ENCODE assay signal across 8 mouse cellular contexts in genomic region chr11:59449741-59450229, GRCm38 (mm10). TPM values are rescaled to one million over a fixed set of nuclear protein-coding genes. Genes with fewer than 3 reads are reported as not detected.
DNase-seq lines count a peak whose midpoint lies in the region; ATAC-seq and TF ChIP-seq lines count a peak whose summit lies in the region.

TSS of gene Jmjd4 (plus strand) at chr11:59450045.

- 0 out of 2 replicates have a peak within 1 kb of the TSS, but pooled peaks have one; percentile 10 for H3K27ac ChIP-seq in bone marrow macrophage, adult 2 months (ENCODE audit: insufficient read depth, low read depth, low read length)
- H3K27ac ChIP-seq in embryonic fibroblast, embryonic 13.5 days (ENCODE audit: insufficient read depth, low read length) = 0 out of 2 replicates have a peak within 1 kb of the TSS, but pooled peaks have one; percentile 7
- H3K27ac ChIP-seq in heart, embryonic 11.5 days (ENCODE audit: low read depth, low read length) = peak within 1 kb of the TSS; percentile 51; the same call in 1 of the 2 replicates
- H3K27ac ChIP-seq in kidney, embryonic 16.5 days (ENCODE audit: low read length) = peak within 1 kb of the TSS; percentile 87
- H3K27ac ChIP-seq in liver, adult 2 months (replicated peaks; ENCODE audit: insufficient read depth, low read depth, low read length) = peak within 1 kb of the TSS; percentile 85

- H3K4me3 ChIP-seq in bone marrow macrophage, adult 2 months (ENCODE audit: insufficient read depth, low read length) = peak within 1 kb of the TSS; percentile 82
- H3K4me3 ChIP-seq in embryonic fibroblast, embryonic 13.5 days (ENCODE audit: insufficient read depth, low read length) = peak within 1 kb of the TSS; percentile 70
- H3K4me3 ChIP-seq in heart, embryonic 11.5 days (ENCODE audit: low read depth, low read length) = peak within 1 kb of the TSS; percentile 77
- peak within 1 kb of the TSS; percentile 87 for H3K4me3 ChIP-seq in kidney, embryonic 16.5 days (ENCODE audit: low read length)
- peak within 1 kb of the TSS; percentile 93 for H3K4me3 ChIP-seq in liver, adult 2 months (ENCODE audit: insufficient read depth, low read depth, low read length)
- peak within 1 kb of the TSS; percentile 84 for H3K4me3 ChIP-seq in myocyte

- peak within 1 kb of the TSS; percentile 39 for H3ac ChIP-seq in myocyte (ENCODE audit: control insufficient read depth, insufficient read length)

- no peaks in the 10 kb centered on the region for H3K9me3 ChIP-seq in heart, embryonic 11.5 days (replicated peaks; ENCODE audit: control insufficient read depth, low read length)
- H3K9me3 ChIP-seq in kidney, embryonic 16.5 days (ENCODE audit: low read length) = no peaks in the 10 kb centered on the region

- 0% methylated on average over 36 of the region's 40 CpGs for WGBS in heart, embryonic 11.5 days (ENCODE audit: insufficient replicate concordance)
- WGBS in kidney, embryonic 16.5 days = under 1% methylated on average over 40 of the region's 40 CpGs
- WGBS in liver, adult 2 months = under 1% methylated on average over 36 of the region's 40 CpGs

- TF ChIP-seq CTCF in bone marrow macrophage, adult 2 months (IDR thresholded peaks at IDR 0.05; ENCODE audit: low read depth, low read length) = no peak
- no peak for TF ChIP-seq CTCF in embryonic fibroblast, embryonic 13.5 days (IDR thresholded peaks at IDR 0.05; ENCODE audit: borderline replicate concordance, insufficient read depth, low read length)
- TF ChIP-seq CTCF in liver, adult 2 months (IDR thresholded peaks at IDR 0.05; ENCODE audit: low read depth, low read length) = no peak

- peaks cover 16% of the 10 kb centered on the region for H3K79me2 ChIP-seq in liver, adult 2 months (ENCODE audit: control insufficient read depth, insufficient read depth, low read length)
- H3K79me2 ChIP-seq in myocyte (ENCODE audit: control insufficient read depth, insufficient read depth) = peaks cover 13% of the 10 kb centered on the region

- H3K4me1 ChIP-seq in bone marrow macrophage, adult 2 months (ENCODE audit: control insufficient read depth, insufficient read depth, low read length) = peaks cover 10% of the 10 kb centered on the region
- H3K4me1 ChIP-seq in embryonic fibroblast, embryonic 13.5 days (ENCODE audit: control insufficient read depth, insufficient read depth, low read length) = no peaks in the 10 kb centered on the region; the same call in 1 of the 2 replicates
- peaks cover 9% of the 10 kb centered on the region for H3K4me1 ChIP-seq in heart, embryonic 11.5 days (ENCODE audit: control insufficient read depth, insufficient read depth, low read length)
- peaks cover 17% of the 10 kb centered on the region for H3K4me1 ChIP-seq in kidney, embryonic 16.5 days (ENCODE audit: insufficient read depth, low read length)
- H3K4me1 ChIP-seq in liver, adult 2 months (ENCODE audit: control insufficient read depth, insufficient read depth, low read length) = peaks cover 13% of the 10 kb centered on the region

- peaks cover 9% of the 10 kb centered on the region for H3K36me3 ChIP-seq in heart, embryonic 11.5 days (ENCODE audit: control insufficient read depth, insufficient read depth, low read length)
- peaks cover 23% of the 10 kb centered on the region for H3K36me3 ChIP-seq in kidney, embryonic 16.5 days (ENCODE audit: insufficient read depth, low read length)
- peaks cover 10% of the 10 kb centered on the region; the same call in 1 of the 2 replicates for H3K36me3 ChIP-seq in liver, adult 2 months (ENCODE audit: control insufficient read depth, insufficient read depth, low read length)
- peaks cover 10% of the 10 kb centered on the region for H3K36me3 ChIP-seq in myocyte (ENCODE audit: control insufficient read depth, insufficient read depth)
- H3K36me3 ChIP-seq in splenic B cell, adult 2 months (ENCODE audit: control insufficient read depth, insufficient read depth, low read length, poor library complexity, severe bottlenecking) = no peaks in the 10 kb centered on the region

- TF ChIP-seq POLR2A in bone marrow macrophage, adult 2 months (IDR thresholded peaks at IDR 0.05; ENCODE audit: borderline replicate concordance, low read depth, low read length) = no peak
- TF ChIP-seq POLR2A in embryonic fibroblast, embryonic 13.5 days (IDR thresholded peaks at IDR 0.05; ENCODE audit: low read depth, low read length) = peak; percentile 90
- 0 out of 2 replicates have a peak, but pooled peaks have one; percentile 61 for TF ChIP-seq POLR2A in liver, adult 2 months (IDR thresholded peaks at IDR 0.05; ENCODE audit: extremely low read depth, insufficient read depth, low read length)
- TF ChIP-seq POLR2A in myocyte (IDR thresholded peaks at IDR 0.05; ENCODE audit: insufficient read length, low read depth) = peak; percentile 89

- peak within 1 kb of the TSS; percentile 81 for H3K9ac ChIP-seq in heart, embryonic 11.5 days (ENCODE audit: low read depth, low read length)
- H3K9ac ChIP-seq in kidney, embryonic 16.5 days (replicated peaks; ENCODE audit: low read length) = peak within 1 kb of the TSS; percentile 87
- H3K9ac ChIP-seq in liver, adult 2 months (ENCODE audit: low read depth, low read length) = peak within 1 kb of the TSS; percentile 95

- H3K27me3 ChIP-seq in heart, embryonic 11.5 days (ENCODE audit: control insufficient read depth, insufficient read depth, low read length) = no peaks in the 10 kb centered on the region
- H3K27me3 ChIP-seq in kidney, embryonic 16.5 days (ENCODE audit: insufficient read depth, low read length) = no peaks in the 10 kb centered on the region
- no peaks in the 10 kb centered on the region for H3K27me3 ChIP-seq in liver, adult 2 months (ENCODE audit: control insufficient read depth, insufficient read depth, low read length)
- no peaks in the 10 kb centered on the region for H3K27me3 ChIP-seq in myocyte (ENCODE audit: control insufficient read depth, insufficient read depth, insufficient read length)
- H3K27me3 ChIP-seq in splenic B cell, adult 2 months (ENCODE audit: control insufficient read depth, insufficient read depth, low read length, poor library complexity, severe bottlenecking) = no peaks in the 10 kb centered on the region

- peak; percentile 93 for DNase-seq in A20 (ENCODE audit: low read depth, low spot score)
- DNase-seq in liver, adult 2 months (ENCODE audit: extremely low read depth, low read depth, low spot score) = peak; percentile 76
- DNase-seq in splenic B cell, adult 2 months (ENCODE audit: low read depth, low spot score) = peak; percentile 94

- ATAC-seq in heart, embryonic 11.5 days (replicated peaks; ENCODE audit: insufficient number of reproducible peaks, low FRiP score, low TSS enrichment) = peak; percentile 92
- peak; percentile 97 for ATAC-seq in kidney, embryonic 16.5 days (ENCODE audit: low FRiP score, low TSS enrichment)

- peak within 1 kb of the TSS; percentile 86 for H3K4me2 ChIP-seq in heart, embryonic 11.5 days
- H3K4me2 ChIP-seq in kidney, embryonic 16.5 days (replicated peaks; ENCODE audit: low read depth, low read length) = peak within 1 kb of the TSS; percentile 73
- peak within 1 kb of the TSS; percentile 81 for H3K4me2 ChIP-seq in myocyte (ENCODE audit: low read depth)

TF ChIP-seq in myocyte, 11 proteins besides CTCF, POLR2A, EP300 and RAD21:
- TF ChIP-seq MYOG (IDR thresholded peaks at IDR 0.05; ENCODE audit: control insufficient read depth in 1 of 3, insufficient read depth in 1 of 3, insufficient read length in 2 of 3, low read depth in 2 of 3) (peak in 2 of 3 experiments; percentile 51 to 78), MAX (IDR thresholded peaks at IDR 0.05; ENCODE audit: low read depth) (no peak), USF1 (IDR thresholded peaks at IDR 0.05; ENCODE audit: low read depth) (no peak), REST (IDR thresholded peaks at IDR 0.05; ENCODE audit: insufficient read depth, insufficient read length) (no peak), E2F4 (IDR thresholded peaks at IDR 0.05; ENCODE audit: insufficient read depth) (no peak), CEBPB (IDR thresholded peaks at IDR 0.05; ENCODE audit: insufficient read depth, poor library complexity, severe bottlenecking) (no peak), POLR2AphosphoS2 (IDR thresholded peaks at IDR 0.05; ENCODE audit: insufficient read length, low read depth) (peak; percentile 92), TCF3 (IDR thresholded peaks at IDR 0.05; ENCODE audit: insufficient read length, low read depth) (no peak), MYOD1 (IDR thresholded peaks at IDR 0.05; ENCODE audit: control insufficient read depth in 1 of 3, insufficient read length in 2 of 3, low read depth in 2 of 3) (peak in 2 of 3 experiments; percentile 23 to 54), SRF (IDR thresholded peaks at IDR 0.05; ENCODE audit: control insufficient read depth, insufficient read length, low read depth) (no peak), TCF12 (IDR thresholded peaks at IDR 0.05; ENCODE audit: insufficient read depth, poor library complexity, severe bottlenecking) (no peak)

RNA-seq across cellular contexts. Expression of gene Jmjd4, which starts in this region (rescaled TPM):
- polyA plus RNA-seq in bone marrow macrophage, adult 2 months (2012; ENCODE audit: insufficient read depth, insufficient read length, missing spikeins) = 3.2 and 3.3 TPM in 2 replicates
- polyA plus RNA-seq in embryonic fibroblast, embryonic 13.5 days (2011; ENCODE audit: insufficient read length, low read depth, missing spikeins) = 7.2 and 9.1 TPM in 2 replicates
- polyA plus RNA-seq in heart, embryonic 11.5 days (2014; fragmentation: Nextera tagmentation; extraction: Ambion mirVana) = 11.3 and 13.0 TPM in 2 replicates
- polyA plus RNA-seq in kidney, embryonic 16.5 days (2015; fragmentation: Nextera tagmentation; extraction: Ambion mirVana) = 13.0 and 13.6 TPM in 2 replicates
- total RNA-seq in liver, adult 2 months (2014; rRNA removed) = 5.0 and 5.4 TPM in 2 replicates
- polyA plus RNA-seq in liver, adult 2 months (2012; rRNA removed) = 3.8 and 4.7 TPM in 2 replicates
- polyA plus RNA-seq in myocyte (2012; fragmentation: generic; extraction: Trizol) = 4.5 TPM

Comparison
In these comparisons a context has a peak if more than half of its experiments do, and no peak if none do; other contexts are left out.
1. Peak in every context shown above with its lines: DNase-seq, ATAC-seq, H3K4me3 ChIP-seq and H3K27ac ChIP-seq.
2. H3K27ac ChIP-seq: peak in every context shown above with its lines; median percentile 87 in kidney, embryonic 16.5 days; 85 in liver, adult 2 months; 51 in heart, embryonic 11.5 days; 10 in bone marrow macrophage, adult 2 months; 7 in embryonic fibroblast, embryonic 13.5 days.